Mouse (Mus musculus) fat pad, adult 2 months (tissue): ENCODE data around the gene Phrf1.

Source experiments
- DNase-seq: peaks from one replicate; pipeline ENCODE4 v3.0.0-alpha.2; 2011; ENCODE audit warnings: low read depth, low spot score; ENCODE audit errors: extremely low read depth

Phrf1 gene

DNA sequence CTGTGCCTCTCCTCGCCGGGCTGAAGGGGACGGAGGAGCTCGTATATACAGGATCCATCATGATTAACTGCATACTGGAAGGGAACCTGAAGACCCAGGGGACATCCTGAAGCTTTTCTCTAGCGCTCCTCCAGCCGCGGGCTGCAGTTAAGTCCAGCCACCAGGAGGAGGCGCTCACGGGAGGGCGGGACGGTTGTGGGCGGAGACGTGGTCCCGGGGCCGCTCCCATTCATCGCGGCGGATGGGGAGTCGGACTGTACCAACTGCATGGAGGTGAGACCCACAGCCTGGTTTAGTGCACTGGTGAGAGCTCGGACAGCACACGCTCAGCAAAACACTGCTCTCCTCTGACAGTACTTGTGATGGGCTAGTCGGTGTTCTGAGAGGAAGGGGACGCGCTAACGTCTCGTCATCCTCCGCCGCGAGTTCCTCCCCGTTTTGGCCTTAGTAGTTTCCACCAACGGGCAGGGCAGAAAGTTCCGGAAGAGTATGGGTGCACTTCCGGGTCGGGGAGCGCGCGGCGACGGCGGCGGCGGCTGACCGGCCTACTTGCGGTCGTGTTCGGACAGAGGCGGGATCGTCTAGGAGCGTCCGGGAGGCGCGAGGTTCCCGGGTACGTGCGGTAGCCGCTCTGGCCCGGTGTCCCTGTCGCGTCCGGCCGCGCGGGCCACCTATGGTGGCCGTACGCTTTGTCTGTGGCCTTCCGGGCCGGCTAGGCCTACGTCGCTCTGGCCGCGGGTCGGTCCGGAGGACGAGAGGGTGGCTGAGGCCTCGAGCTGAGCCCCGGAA is at the start of gene Phrf1:
Gene Phrf1 (plus strand): TSS at position 506 of the 789 bp plus-strand sequence.
- no peak for DNase-seq

DNA sequence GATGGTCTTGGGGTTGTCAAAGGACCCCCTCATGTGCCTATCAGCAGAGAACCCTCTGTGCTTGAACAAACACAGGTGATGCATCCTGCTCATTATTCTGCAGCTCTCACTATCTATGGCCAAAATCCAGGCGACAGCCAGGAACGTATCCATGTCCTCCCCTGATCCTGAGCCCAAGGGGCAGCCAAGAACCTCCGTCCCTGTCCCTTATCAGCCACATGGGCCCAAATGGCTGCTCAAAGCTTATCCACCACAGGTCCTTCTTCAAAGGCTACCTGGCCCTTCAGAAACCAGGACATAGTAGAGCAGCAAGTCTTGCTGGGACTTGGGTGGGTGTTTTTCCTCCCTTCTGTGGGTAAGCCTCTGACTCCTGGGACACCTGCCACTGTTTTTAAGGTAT is 40.4 kb upstream of the Phrf1 start:
- DNase-seq: no peak

DNA sequence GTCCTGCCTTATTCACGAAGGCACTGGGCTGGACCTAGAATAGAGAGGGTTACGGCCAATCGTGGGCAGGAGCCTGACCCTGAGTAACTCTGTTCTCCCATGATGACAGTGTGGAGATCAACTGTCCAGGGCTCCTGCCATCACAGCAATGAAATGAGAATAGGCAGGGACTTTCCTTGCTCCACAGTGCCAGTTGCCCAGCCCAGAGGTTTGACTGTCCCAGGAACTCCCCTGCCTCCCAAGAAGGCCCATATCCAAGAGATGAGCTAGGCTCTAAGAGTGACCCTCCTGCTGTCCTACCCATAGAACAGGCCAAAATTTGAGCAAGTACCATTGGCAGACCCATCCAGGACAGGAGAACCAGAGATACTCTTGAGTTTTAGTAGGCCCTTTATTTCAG is 39.9 kb upstream of the Phrf1 start:
- no peak for DNase-seq

DNA sequence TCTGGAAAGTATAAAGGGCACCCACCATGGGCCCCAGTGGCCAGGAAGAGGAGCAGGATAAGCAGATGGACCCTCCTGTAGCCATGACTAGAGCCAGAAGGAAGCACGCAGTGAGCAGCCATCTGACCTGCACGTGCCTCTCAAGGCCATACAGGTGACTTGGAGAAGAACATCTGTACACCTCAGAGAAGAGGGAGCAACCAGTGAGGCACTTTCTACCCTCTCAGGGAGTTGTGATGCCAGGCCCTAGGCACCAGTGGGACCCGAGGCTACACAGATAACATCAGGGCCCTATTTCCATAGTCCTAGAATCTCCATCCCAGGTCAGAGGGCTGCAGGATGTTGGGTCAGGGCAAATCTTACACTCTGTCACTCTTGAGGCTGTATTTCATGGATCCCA is 38.4 kb upstream of the Phrf1 start:
- DNase-seq: no peak

DNA sequence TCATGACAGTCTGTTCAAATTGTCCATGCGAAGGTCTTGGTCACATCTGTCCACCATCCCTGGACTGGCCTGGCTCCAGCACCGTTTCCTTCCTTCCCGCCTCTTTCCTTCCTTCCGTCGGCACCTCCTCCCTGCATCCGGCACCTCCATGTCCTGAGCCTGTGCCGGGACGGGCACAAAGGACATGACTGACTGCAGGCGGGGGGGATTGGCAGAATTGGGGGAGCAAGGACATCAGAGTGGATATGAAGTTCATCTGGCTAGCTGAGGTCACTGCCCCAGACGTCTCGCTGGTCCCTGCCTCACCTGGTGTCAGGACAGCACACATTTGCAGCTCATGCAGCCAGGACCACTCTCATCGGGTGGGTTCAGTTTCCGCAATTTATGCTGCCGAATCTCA is 37.5 kb upstream of the Phrf1 start:
- no peak for DNase-seq

DNA sequence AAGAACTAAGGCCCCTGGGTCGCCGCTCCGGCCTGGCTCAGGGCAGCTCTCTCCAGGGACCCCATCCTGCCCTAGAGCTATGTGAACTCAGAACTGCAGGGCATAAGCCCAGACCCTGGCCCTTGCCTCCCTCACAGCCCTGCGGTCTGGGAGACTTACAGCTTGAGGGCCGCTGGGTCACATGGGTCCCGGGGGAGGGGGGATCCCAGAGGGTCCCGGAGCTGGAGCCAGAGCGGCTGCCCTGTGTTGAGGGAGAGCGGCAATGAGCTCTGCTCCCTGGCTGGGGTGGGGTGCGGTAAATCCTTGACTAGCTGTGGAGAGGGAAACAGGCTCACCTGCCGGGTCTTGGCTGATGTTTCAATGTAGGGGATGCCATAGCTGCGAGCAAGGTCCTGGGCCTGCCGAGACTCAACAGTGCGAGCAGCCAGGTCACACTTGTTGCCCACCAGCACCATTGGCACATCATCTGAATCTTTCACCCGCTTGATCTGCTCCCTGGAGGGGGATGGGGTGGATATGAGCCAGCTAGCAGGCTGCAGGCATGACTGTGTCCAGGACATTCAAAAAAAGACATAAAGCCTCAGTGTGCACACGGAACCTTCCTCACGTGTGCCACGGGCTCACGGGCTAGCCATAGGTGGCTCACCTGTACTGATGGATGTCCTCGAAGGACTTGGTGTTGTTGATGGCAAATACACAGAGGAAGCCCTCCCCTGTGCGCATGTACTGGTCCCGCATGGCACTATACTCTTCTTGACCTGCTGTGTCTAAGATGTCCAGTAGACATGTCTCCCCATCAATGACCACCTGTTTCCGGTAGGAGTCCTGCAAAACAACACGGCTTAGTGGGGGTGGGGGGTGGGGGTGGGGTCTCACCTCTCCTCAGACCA is 36.5 kb upstream of the Phrf1 start:
- DNase-seq: no peak

DNA sequence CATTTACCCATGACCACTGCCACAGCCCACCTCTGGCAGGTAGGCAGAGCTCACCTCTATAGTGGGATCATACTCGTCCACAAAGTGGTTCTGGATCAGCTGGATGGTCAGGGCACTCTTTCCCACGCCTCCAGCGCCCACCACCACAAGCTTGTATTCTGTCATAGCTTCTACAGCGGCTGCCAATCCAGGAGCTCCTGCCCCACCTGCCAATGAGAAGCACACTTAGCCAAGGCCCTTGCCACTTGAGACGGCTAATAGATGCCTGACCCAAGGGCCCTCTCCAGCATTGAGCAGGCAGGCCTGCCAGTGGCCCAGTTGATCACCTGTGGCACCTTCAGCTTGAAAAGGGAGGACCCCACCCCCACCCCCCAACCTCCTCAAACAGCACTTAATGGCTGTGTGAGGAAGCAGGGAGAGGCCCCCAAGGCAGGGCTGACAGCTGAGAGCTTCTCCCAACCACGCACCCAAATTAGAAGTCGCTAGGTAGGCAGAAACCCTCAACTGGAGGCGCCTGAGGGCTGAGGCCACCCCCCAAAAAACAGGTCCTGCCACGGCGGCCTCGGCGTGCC is 35.7 kb upstream of the Phrf1 start:
- DNase-seq: no peak

DNA sequence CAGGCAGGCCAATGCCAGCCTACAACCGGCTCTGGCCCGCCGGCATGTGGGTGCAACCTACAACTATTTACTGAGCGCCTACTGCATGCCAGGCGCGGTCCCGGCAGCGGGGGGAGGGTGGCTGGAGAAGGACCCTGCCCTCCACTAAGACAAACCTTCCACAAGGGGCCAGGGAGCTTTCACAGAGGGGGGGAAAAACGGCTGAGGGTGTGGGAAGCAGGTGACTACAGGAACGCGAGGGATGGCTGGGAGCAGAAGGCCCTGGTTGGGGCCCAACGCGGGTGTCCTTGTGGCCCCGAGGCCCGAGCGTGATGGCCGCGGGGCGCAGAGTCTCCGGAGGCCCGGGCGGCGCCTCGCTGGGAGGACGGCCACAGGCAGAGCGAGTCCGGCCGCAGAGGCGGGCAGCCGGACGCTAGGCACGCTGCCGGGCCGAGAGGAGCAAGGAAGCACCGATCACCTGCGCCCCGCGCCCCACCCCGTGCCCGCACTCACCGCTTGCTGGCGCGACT is 35.2 kb upstream of the Phrf1 start:
- DNase-seq: no peak

DNA sequence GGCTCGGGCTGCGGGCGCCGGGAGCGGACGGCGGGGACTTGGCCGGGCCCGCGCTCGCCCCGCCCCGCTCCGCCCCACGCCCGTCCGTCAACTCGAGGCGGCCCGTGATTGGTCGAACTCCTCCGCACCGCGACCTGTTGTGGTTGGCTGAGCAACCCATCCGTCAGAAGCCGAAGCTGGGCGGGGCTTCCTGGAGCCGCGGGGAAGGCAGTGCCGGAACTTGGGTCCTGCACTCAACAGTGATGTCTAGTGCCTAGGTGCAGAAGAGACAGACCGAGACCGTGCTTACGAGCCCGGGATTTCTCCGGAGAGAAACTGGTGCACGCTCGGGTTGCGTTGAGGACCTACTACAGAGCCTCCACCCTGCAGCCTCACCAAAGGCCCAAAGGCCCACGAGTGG is 34.6 kb upstream of the Phrf1 start, which contains the start of the genes Hras and Lrrc56:
Gene Hras (minus strand): TSS at position 58 of the 400 bp plus-strand sequence.
Gene Lrrc56 (plus strand): TSS at position 210 of the 400 bp plus-strand sequence.
- no peak for DNase-seq

DNA sequence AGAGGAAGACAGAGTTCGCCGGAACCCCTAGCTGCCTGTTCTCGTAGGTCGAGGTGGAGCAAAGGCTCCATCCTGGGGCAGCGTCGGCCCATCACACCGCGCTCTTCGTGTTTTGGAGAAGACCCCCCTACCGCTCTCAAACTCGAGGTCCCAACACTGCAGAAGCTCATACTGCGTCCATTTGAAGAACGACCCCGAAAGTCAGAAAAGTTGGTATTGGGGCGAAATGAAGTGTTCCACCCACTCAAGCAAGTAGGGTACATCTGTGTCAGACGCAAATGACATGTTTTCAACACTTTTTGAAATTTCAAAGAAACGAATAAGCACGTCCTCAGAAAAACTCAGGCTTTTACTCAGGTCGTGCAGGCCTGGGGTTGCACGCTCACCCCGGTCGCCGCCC is 34.2 kb upstream of the Phrf1 start:
- DNase-seq: no peak

DNA sequence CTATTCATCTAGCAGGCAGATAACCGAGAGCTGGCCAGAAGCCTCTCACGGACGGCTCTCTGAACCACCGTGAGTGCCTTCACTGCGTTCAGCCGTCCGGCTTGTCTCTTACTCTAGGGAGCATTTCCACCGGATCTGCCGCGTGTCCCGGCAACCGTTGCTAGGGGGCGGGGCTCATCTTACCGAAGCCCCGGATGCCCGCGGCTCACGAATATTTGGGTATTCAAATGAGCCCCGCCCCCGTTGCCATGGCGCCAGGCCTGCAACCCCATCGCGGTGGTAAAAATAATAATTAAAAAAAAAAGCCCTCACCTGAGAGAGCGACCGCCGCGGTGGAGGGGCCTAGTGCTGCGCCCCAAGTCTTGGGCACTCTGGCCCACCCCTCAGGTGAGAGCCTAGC is 33.8 kb upstream of the Phrf1 start:
- DNase-seq: no peak

DNA sequence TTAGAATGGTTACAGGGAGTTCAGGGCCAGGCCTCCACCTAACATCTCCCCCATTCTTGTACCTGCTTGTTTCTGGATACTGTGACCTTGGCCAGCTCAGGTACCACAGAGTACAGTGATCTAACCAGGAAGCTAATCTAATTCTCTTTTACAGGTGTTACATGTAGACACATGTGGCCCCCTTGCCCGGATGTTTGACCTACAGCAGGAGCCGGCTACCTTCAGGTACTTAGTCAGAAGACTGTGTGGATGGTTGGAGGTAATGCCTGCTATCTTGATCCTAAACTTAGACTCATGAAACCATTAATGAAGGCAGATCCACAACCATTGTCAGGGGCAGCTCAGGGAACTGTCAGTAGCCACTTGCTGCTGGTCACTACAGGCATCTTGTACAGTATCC is 32.8 kb upstream of the Phrf1 start:
- DNase-seq: no peak

DNA sequence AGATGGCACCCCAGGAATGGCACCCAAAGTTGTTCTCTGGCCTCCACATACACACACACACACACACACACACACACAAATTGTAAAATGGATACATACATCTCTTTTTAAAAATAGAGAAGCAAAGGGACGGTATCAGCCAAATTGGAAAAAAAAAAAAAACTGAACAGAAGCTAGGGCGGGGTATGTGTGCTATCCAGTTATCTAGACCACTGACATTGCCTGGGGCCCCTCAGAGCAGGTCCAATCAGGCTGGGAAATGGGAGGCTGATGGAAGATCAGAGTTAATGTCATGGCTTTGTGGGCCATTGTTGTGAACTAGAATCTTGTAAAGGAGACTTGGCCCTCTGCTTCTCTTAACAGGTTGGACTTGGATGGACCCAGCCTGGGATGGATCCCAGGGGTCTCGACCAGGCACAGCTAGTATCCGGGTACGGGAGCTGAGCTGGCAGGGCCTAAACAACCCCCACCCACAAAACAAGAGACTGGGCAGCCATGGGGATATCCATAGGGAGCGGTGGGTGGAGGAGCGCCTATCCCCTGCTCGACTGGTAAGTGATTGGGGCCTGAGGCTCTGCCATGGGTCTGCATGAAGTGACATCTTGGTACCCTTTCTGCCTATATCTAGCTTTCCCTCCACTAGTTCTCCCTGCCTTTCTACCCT is 31.8 kb upstream of the Phrf1 start:
- DNase-seq: no peak

DNA sequence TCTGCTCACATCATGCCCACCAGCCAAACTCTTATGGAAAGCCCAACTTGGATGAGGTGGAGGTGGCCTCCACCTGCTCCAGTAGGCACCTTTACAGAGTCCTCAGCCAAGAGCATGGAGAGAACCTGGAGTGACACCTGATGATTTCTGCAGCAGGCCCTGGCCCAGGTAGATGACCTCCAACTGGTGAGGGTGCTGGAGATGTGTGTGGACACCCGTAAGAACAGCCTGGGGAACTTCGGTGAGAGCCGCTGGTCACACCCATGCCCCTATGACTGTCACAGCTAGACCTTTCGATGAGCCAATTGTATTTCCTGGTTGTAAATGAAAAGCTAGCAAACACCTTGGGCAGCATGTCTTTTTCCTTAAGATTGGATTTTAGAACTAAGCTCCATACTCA is 30.5 kb upstream of the Phrf1 start:
- DNase-seq: no peak

DNA sequence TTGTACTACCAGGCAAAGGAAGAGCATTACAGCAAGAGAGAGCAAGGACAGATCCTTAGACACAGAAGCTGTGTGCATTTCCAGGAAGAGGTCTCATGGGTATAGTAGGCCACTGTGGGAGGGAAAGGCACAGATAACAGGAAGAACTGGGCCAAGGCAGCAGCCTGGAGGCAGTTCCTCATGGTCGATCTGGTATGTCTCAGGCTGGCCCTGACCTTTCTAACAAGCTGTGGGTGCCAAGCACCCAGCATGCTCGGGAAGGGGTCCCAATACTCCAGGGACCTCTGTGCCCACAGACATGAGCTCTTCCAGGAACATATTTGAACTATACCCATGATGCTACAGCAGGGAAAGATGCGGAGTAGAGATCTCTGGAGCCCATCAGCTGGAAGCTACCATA is 24.0 kb upstream of the Phrf1 start:
- DNase-seq: no peak

DNA sequence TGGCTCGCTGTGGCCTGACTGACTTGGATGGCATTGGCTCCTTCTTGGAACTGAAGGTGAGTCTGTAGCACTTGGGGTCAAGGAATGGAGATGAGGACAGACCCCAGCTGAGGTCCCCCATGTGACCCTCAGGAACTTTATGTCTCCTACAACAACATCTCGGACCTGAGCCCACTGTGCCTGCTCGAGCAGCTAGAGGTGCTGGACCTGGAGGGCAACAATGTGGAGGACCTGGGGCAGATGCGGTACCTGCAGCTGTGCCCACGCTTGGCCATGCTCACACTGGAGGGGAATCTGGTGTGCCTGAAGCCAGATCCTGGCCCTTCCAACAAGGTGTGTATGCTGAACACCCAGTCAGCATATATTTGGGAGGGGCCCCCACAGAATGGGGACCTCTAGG is 23.1 kb upstream of the Phrf1 start:
- DNase-seq: no peak

DNA sequence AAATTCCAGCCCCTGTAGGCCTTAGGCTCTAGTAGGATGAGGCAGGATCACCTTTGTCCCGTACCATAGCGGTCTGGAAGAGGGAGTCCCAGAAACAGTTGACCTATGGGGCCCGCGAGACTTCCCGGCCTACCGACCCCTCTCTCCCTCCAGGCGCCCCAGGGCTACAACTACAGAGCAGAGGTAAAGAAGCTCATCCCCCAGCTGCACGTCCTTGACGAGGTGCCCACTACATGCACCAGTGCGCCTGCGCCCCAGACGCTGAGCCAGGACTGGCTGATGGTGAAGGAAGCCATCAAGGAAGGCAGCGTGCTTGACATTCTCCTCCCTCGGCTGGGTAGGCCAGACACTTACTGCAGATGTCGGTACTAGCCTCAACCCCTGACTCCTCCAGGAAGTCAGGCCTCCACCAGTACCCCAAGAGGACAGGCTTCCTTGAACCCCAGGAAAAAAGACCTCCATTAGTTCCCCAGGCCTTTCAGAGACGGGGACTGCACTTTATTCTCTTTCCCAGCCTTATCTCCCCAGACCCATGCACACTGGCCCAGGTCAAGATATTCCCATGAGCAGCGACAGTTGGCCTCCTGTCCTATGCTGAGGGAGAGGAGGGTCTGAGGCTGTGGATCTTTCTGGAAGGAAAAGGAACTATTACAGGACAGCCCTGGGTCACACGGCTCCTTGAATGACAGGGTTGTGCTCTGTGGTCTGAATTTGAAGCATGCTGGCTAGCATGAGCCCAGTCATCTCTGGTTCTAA is 22.2 kb upstream of the Phrf1 start:
- no peak for DNase-seq

DNA sequence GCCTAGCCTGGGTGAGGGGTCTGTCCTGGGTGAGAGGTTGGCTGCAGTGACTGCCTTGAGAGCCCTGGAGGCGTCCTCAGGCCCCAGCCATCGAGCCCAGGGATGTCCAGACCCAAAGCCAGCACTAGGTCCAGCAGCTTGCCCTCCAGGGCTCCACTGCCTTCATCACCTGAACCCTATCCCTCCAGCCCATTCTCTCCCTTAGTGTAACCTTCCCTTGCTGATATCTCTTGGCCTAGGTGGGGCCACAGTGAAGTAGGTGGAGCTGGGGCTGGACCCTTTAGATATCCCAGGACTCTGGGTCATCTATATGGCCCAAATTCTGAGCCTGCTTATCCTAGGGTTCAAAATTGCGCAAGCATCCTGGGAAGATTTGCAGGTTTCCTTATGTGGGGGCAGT is 19.1 kb upstream of the Phrf1 start:
- DNase-seq: no peak

DNA sequence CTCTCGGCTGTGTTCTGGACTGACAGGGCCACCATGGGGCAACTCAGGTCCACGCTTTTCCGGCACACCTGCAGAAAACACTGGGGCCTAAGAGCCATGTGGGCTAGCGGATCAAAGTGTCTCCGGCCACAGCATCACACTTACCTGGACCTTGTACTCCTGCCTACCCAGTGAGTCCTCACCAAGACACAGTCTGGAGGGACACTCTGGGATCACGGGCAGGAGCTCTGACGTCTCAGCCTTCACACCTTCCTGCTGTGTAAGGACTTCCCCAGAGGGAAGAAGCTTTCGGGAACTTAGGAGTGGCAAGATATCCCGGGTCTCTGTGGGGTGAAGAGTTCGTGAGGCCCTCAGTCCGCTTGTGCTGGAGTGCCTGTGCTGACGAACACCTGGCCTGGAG is 18.4 kb upstream of the Phrf1 start:
- DNase-seq: no peak

DNA sequence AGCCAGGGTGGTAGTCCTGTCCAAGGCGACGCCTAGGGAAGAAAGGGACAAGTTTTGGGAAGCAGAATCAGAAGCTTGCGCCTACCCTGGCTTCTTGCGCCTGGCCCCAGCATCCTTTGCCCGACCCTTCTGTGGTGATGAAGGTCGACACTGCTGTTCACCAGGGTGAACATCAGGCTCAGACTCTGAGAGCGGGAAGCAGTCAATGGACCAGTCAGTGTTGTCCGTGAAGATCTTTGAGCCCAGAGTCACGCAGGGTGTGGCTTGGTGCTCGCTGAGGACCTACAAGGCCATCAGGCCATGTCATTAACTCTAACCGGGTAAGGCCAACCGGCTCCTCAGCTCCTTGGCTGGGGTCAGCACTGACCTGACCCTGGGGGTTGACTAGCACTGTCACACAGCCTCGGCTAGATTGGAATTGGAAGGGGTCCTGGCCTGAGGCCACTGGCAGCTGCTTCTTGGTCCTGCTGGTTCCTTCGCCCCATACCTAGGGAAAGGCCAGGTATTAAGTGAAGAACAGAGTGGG is 17.9 kb upstream of the Phrf1 start:
- no peak for DNase-seq
